Mouse (Mus musculus) heart, postnatal 25 days (tissue): ENCODE measurements around the gene Olfr199. TPM values are rescaled to one million over a fixed set of nuclear protein-coding genes. Genes with fewer than 3 reads are reported as not detected.
"Not testable (repeated sequence)": the region's sequence is repeated elsewhere in the genome, so short reads cannot be mapped to it uniquely, and the experiment has no call there.

Experiments used
- DNase-seq: peaks from one replicate; pipeline ENCODE4 v3.0.0; 2022; ENCODE audit warnings: low spot score
- intact Hi-C: fragments of 180-260 bp; cut with DNase I; formaldehyde crosslinking; loops from one replicate; pipeline ENCODE4 v1.15.1; 2025
- total RNA-seq, 2 experiments: library from RNA; stranded (reverse); gene quantifications; 2 replicates each; pipeline ENCODE4 v1.2.3; 2021

Olfr199 gene
- total RNA-seq = not detected

DNA sequence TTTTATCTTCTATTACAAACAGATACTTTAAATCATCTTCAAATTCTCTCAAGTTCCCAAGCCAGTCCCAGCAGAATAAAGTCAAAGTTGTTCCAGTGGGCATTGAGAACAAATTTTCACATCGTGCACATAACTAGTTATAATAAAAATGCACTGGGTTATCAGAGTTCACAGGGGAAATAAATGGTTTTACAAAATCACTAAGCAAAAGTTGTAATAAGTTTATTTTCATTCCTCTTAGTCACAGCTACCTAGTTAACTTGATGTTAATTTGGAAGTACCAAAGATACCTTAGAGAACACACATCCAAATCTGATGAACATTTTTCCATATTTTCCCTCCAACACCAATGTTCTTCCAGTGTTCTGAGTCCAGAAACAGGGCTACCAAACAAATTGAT, at the start of gene Olfr199:
Gene Olfr199 (minus strand): TSS at position 101 of the 400 bp plus-strand sequence.
- intact Hi-C loops, DNase-seq: not testable (repeated sequence)

DNA sequence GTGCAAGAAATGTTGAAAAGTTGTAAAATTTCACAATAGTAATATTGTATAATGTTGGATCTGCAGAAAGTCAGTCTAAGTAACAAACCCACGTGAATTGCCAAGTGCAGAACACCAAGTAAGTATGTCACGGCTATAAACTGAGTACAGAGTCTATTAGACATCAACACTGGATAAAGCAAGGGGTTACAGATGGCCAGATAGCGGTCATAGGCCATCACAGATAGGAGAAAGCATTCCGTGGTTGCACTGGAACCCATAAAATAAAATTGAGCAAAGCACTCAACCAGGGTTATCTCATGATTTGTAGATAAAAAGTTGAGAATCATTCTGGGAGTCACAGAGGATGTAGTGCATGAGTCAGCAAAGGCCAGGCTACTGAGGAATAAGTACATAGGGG, 49.5 kb upstream of the Olfr199 start:
- DNase-seq, intact Hi-C loops: not testable (repeated sequence)

DNA sequence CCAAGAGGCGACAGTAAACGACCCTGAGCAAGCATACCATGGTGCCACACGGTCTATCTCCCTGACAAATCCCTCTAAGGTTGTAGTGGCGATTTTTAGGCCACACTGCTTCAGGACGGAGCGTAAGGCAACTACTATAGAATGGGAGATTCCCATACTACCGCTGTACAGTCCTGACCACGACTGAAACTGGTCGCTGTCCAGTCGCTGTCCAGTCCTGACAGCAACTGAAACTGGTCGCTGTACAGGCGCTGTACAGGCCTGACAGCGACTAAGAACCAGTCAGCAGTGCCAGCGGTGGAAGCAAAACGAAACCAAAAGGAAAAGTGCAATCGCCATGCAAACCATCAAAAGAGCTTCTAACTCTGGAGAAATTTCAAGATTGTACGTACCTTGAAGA, 30.1 kb upstream of the Olfr199 start:
- intact Hi-C loops = no loop called here
- DNase-seq = no peak

DNA sequence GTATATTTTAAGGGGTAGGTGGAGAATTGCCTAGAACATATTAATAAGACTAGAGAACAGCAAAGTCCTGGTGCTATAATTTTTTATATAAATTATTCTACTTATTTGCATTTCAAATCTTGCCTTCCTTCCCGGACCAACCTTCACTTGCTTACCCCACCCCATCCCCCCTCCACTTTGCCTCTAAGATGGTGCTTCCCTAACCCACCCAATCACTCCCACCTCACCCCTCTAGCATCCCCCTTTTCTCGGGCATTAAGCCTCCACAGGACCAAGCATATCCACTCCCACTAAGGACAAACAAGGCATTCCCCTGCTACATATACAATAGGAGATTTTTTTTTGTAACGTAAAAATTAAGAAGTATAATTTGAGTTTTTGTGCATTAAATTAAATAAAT, 1.7 kb downstream of the Olfr199 start:
- intact Hi-C loops, DNase-seq: not testable (repeated sequence)

GRCm38 (mm10) chr16:59203433-59203832, 16.1 kb downstream of the Olfr199 start, which contains the start of gene Olfr198:
Gene Olfr198, minus strand, starts transcription at chr16:59203533.
- intact Hi-C loops, DNase-seq: not testable (repeated sequence)

DNA sequence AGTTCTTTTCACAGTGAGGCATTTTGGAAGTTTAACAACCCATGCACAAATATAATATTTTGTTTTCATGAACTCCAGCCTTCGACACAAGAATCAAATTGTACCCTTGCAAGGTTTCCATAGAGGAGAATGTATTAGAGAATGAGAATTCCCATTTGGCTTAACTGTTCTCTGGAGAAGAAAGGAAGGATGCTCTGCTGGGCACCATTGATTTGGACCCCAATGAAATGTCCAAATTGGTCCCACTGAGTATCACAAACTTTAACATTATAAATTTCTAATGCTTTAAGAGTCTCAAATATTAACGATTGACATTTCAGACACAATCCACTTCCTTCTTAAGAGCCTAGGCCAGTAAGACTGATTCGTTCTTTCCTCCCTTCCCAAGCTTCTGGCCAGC, 49.2 kb downstream of the Olfr199 start, which contains the start of gene Olfr196:
Gene Olfr196 (minus strand): TSS at position 101 of the 400 bp plus-strand sequence.
- intact Hi-C loops = no loop called here
- no peak for DNase-seq

Other genes with a start within 250 kb of the Olfr199 start
- not detected for gene Olfr183, start 224.4 kb downstream of the Olfr199 start, total RNA-seq
- not detected for gene Olfr186, start 189.5 kb downstream of the Olfr199 start, total RNA-seq
- not detected for gene Olfr187, start 180.0 kb downstream of the Olfr199 start, total RNA-seq
- not detected for gene Olfr190, start 141.8 kb downstream of the Olfr199 start, total RNA-seq
- gene Olfr191, start 129.9 kb downstream of the Olfr199 start, total RNA-seq = not detected
- gene Olfr193, start 107.9 kb downstream of the Olfr199 start, total RNA-seq = not detected
- gene Olfr194, start 98.7 kb downstream of the Olfr199 start, total RNA-seq = not detected
- not detected for gene Olfr195, start 72.7 kb downstream of the Olfr199 start, total RNA-seq
- gene Olfr196, start 49.3 kb downstream of the Olfr199 start, total RNA-seq = not detected
- gene Olfr198, start 16.2 kb downstream of the Olfr199 start, total RNA-seq = not detected
- gene Olfr201, start 52.9 kb upstream of the Olfr199 start, total RNA-seq = not detected
- not detected for gene Olfr202, start 67.0 kb upstream of the Olfr199 start, total RNA-seq
- not detected for gene Olfr203, start 79.1 kb upstream of the Olfr199 start, total RNA-seq
- gene Olfr204, start 98.5 kb upstream of the Olfr199 start, total RNA-seq = not detected
- gene Olfr205, start 111.4 kb upstream of the Olfr199 start, total RNA-seq = not detected
- not detected for gene Olfr206, start 129.5 kb upstream of the Olfr199 start, total RNA-seq
- not detected for gene Olfr209, start 144.2 kb upstream of the Olfr199 start, total RNA-seq
- gene Gabrr3, start 187.6 kb upstream of the Olfr199 start, total RNA-seq = under 1 TPM in 1 of 2 experiments, not detected in 1; 0.06 TPM